In the genomic region with DNA sequence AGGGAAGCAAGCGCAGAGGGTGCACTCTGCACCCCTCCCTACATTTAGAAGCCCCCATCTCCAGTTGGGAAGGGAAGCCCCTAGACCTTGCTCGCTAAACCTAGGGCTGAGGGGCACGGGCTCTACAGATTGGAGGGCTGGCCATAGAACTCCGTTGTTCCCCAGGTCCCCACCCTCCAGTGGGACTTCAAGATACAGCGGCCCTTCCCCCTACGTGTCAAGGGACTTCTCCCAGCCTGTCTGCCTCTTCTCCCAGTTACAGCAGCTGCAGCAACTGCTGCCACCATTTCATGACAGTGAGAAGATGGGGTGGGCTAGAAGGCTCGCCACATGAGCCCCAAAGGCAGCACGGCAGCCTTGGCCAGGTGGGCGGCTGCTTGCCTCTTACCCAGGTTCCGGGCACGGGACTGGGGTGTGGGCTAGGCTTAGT, we compare ENCODE assay signal across 8 mouse cellular contexts. TPM values are rescaled to one million over a fixed set of nuclear protein-coding genes. Genes with fewer than 3 reads are reported as not detected.
DNase-seq lines count a peak whose midpoint lies in the region; ATAC-seq lines count a peak whose summit lies in the region.

No protein-coding gene starts in this region.

- 0 out of 2 replicates have a peak, but pooled peaks cover 4% of the 10 kb centered on the region for H3K27me3 ChIP-seq in intestine, embryonic 16.5 days (replicated peaks; ENCODE audit: control insufficient read depth, insufficient read depth, low read length)
- H3K27me3 ChIP-seq in neural tube, embryonic 11.5 days (ENCODE audit: control insufficient read depth, insufficient read depth, low read length), result peaks cover 9% of the 10 kb centered on the region

- ATAC-seq in intestine, embryonic 16.5 days, result peak; percentile 16
- no peak; the same call in 1 of the 2 replicates for ATAC-seq in neural tube, embryonic 11.5 days (ENCODE audit: insufficient read depth, low FRiP score, low TSS enrichment)

- peak overlapping the region; percentile 33 for H3K27ac ChIP-seq in intestine, embryonic 16.5 days (ENCODE audit: low read length)
- H3K27ac ChIP-seq in neural tube, embryonic 11.5 days (ENCODE audit: low read depth, low read length), result no peak overlapping the region

- DNase-seq in embryo, embryonic 11 days, result peak; percentile 40
- no peak for DNase-seq in embryo, embryonic 10.5 days (ENCODE audit: low spot score)
- peak; percentile 25 for DNase-seq in urinary bladder, adult 2 months (ENCODE audit: low spot score)
- no peak for DNase-seq in urinary bladder, postnatal 4 days (ENCODE audit: low spot score in 2 of 2)
- peak; percentile 51 for DNase-seq in neural tube, embryonic 11.5 days (ENCODE audit: low spot score)
- DNase-seq in gastrocnemius, adult 18-20 months (ENCODE audit: low spot score), result no peak
- no peak for DNase-seq in gastrocnemius, postnatal 10 days

- under 1% methylated on average over 11 of the region's 11 CpGs for WGBS in intestine, embryonic 16.5 days
- WGBS in neural tube, embryonic 11.5 days, result 0% methylated on average over 10 of the region's 11 CpGs

- peaks cover 29% of the 10 kb centered on the region for H3K4me1 ChIP-seq in intestine, embryonic 16.5 days (ENCODE audit: control insufficient read depth, insufficient read depth, low read length)
- peaks cover 25% of the 10 kb centered on the region for H3K4me1 ChIP-seq in neural tube, embryonic 11.5 days (ENCODE audit: control insufficient read depth, insufficient read depth, low read length)

- peak overlapping the region; percentile 63 for H3K4me3 ChIP-seq in intestine, embryonic 16.5 days (ENCODE audit: low read length)
- H3K4me3 ChIP-seq in neural tube, embryonic 11.5 days (ENCODE audit: low read depth, low read length), result peak overlapping the region; percentile 51

- H3K9ac ChIP-seq in intestine, embryonic 16.5 days (ENCODE audit: low read depth, low read length), result peak overlapping the region; percentile 64
- peak overlapping the region; percentile 64 for H3K9ac ChIP-seq in neural tube, embryonic 11.5 days (ENCODE audit: low read length)

- peak overlapping the region; percentile 99 for H3K4me2 ChIP-seq in intestine, embryonic 16.5 days (ENCODE audit: low read depth, low read length)
- H3K4me2 ChIP-seq in neural tube, embryonic 11.5 days (ENCODE audit: low read depth), result peak overlapping the region; percentile 98

- no peaks in the 10 kb centered on the region for H3K9me3 ChIP-seq in intestine, embryonic 16.5 days (ENCODE audit: control insufficient read depth, low read length)
- H3K9me3 ChIP-seq in neural tube, embryonic 11.5 days (ENCODE audit: control insufficient read depth, low read length), result no peaks in the 10 kb centered on the region

- no peaks in the 10 kb centered on the region for H3K36me3 ChIP-seq in intestine, embryonic 16.5 days (ENCODE audit: control insufficient read depth, insufficient read depth, low read length)
- no peaks in the 10 kb centered on the region for H3K36me3 ChIP-seq in neural tube, embryonic 11.5 days (ENCODE audit: control insufficient read depth, insufficient read depth, low read length)

RNA-seq across cellular contexts. Expression of a gene that starts 10.6 kb away (rescaled TPM):
- polyA plus RNA-seq in urinary bladder, adult 2 months (2012; rRNA removed), result 26.0 and 33.0 TPM in 2 replicates
- polyA plus RNA-seq in intestine, embryonic 16.5 days (2015; fragmentation: Nextera tagmentation; extraction: Ambion mirVana), result 2.7 and 3.0 TPM in 2 replicates
- 4.1 and 5.2 TPM in 2 replicates for polyA plus RNA-seq in neural tube, embryonic 11.5 days (2014; fragmentation: Nextera tagmentation; extraction: Ambion mirVana)
- 1 to 10 TPM; 4.8 to 7.5 TPM for total RNA-seq in gastrocnemius, adult 18-20 months (2021)
- total RNA-seq in gastrocnemius, postnatal 10 days (2021), result 10 to 100 TPM; 13.5 to 18.9 TPM

RNA-seq across cellular contexts. Expression of a gene that starts 42.4 kb away (rescaled TPM):
- polyA plus RNA-seq in urinary bladder, adult 2 months (2012; rRNA removed), result 9.1 and 9.7 TPM in 2 replicates
- 1.8 and 2.1 TPM in 2 replicates for polyA plus RNA-seq in intestine, embryonic 16.5 days (2015; fragmentation: Nextera tagmentation; extraction: Ambion mirVana)
- polyA plus RNA-seq in neural tube, embryonic 11.5 days (2014; fragmentation: Nextera tagmentation; extraction: Ambion mirVana), result 3.1 and 3.2 TPM in 2 replicates
- total RNA-seq in gastrocnemius, adult 18-20 months (2021), result 10 to 100 TPM; 43.0 to 43.5 TPM
- total RNA-seq in gastrocnemius, postnatal 10 days (2021), result 10 to 100 TPM; 33.7 to 34.8 TPM

RNA-seq across cellular contexts. Expression of a gene that starts 52.9 kb away (rescaled TPM):
- 0.11 and 0.25 TPM in 2 replicates for polyA plus RNA-seq in urinary bladder, adult 2 months (2012; rRNA removed)
- polyA plus RNA-seq in intestine, embryonic 16.5 days (2015; fragmentation: Nextera tagmentation; extraction: Ambion mirVana), result 0.11 and 0.13 TPM in 2 replicates
- 0.04 and 0.08 TPM in 2 replicates for polyA plus RNA-seq in neural tube, embryonic 11.5 days (2014; fragmentation: Nextera tagmentation; extraction: Ambion mirVana)
- under 1 TPM in 1 of 2 experiments, not detected in 1; 0.02 TPM for total RNA-seq in gastrocnemius, adult 18-20 months (2021)
- total RNA-seq in gastrocnemius, postnatal 10 days (2021), result under 1 TPM; 0.07 to 0.09 TPM

Comparison
In these comparisons a context has a peak if more than half of its experiments do, and no peak if none do; other contexts are left out.
1. DNase-seq: peak in embryo, embryonic 11 days (single experiment), urinary bladder, adult 2 months (single experiment) and neural tube, embryonic 11.5 days (single experiment); none in embryo, embryonic 10.5 days (single experiment), urinary bladder, postnatal 4 days (0 of 2), gastrocnemius, adult 18-20 months (single experiment) and gastrocnemius, postnatal 10 days (single experiment).